Mouse (Mus musculus): Measurements from ENCODE around the gene Prdm12. TPM values are rescaled to one million over a fixed set of nuclear protein-coding genes. Genes with fewer than 3 reads are reported as not detected.
"Not testable (repeated sequence)": the region's sequence is repeated elsewhere in the genome, so short reads cannot be mapped to it uniquely, and the experiment has no call there.

Gene Prdm12
- polyA plus RNA-seq, 1 experiment from 2014 or later = 3.8 TPM

DNA sequence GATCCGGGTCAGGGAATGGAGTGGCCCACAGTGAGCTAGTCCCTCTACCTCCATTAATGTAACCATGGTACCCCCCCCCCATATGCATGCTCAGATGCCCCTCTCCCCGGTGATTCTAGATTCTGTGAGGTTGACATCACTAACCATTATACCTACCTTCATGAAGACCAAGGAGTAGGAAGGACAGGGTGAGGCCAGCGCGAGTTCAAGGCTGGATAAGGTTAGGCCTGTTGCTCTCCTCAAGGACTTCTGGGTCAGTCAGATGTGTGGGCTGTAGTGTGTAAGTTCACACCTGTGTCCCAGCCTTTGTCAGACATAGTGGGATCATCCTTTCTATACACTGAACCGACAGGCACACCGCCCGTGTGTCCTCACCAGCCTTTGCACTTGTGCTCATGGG lies 16.5 kb downstream of the Prdm12 start:
- Histone ChIP-seq H3K9me3 (peaks cover 7% of the 10 kb centered on the region), H3K27me3 (ENCODE audit: insufficient read depth, poor library complexity, severe bottlenecking) (peaks cover 95% of the 10 kb centered on the region), H3K36me3 (0 out of 2 replicates have a peak, but pooled peaks cover 4% of the 10 kb centered on the region), H3K27ac (no peak overlapping the region), H3K4me1 (replicated peaks) (peaks cover 17% of the 10 kb centered on the region), H3K4me3 (no peak overlapping the region)
- DNase-seq (ENCODE audit: low spot score) = no peak
- WGBS = 89% methylated on average over 7 of the region's 7 CpGs

GRCm38 (mm10) chr2:31662939-31663803 lies 23.3 kb downstream of the Prdm12 start:
- Histone ChIP-seq H3K27me3 (ENCODE audit: insufficient read depth, poor library complexity, severe bottlenecking) (peaks cover 85% of the 10 kb centered on the region), H3K9me3 (peaks cover 7% of the 10 kb centered on the region), H3K27ac (no peak overlapping the region), H3K36me3 (no peaks in the 10 kb centered on the region), H3K4me1 (replicated peaks) (no peaks in the 10 kb centered on the region), H3K4me3 (no peak overlapping the region)
- 68% methylated on average over 8 of the region's 8 CpGs for WGBS
- DNase-seq (ENCODE audit: low spot score) = no peak

GRCm38 (mm10) chr2:31663804-31664180 lies 24.0 kb downstream of the Prdm12 start:
- peaks cover 79% of the 10 kb centered on the region for H3K27me3 ChIP-seq (ENCODE audit: insufficient read depth, poor library complexity, severe bottlenecking)

DNA sequence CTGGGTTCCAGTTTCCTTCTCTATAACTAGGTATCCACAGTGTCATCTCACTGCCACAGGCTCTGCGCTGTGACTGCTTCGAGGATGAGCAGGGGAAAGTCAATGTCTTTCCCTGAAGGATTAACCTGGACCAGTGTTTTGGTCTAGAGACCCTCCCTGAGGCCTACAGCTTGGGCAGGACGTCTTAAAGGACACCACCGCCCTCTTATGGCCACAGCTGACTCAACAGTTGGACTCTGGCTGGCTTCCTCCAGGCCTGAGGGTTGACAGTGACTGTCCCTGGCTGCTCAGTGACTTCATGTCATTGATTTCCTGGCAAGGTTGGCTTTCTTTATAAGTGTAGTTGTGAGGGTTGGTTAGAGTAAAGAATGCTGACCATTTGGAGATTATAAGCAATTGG lies 27.5 kb downstream of the Prdm12 start:
- 26% methylated on average over 4 of the region's 4 CpGs for WGBS
- peaks cover 53% of the 10 kb centered on the region for H3K27me3 ChIP-seq (ENCODE audit: insufficient read depth, poor library complexity, severe bottlenecking)
- no peak overlapping the region for H3K27ac ChIP-seq
- H3K4me3 ChIP-seq = no peak overlapping the region
- H3K9me3 ChIP-seq = no peaks in the 10 kb centered on the region
- peaks cover 13% of the 10 kb centered on the region for H3K4me1 ChIP-seq (replicated peaks)
- DNase-seq (ENCODE audit: low spot score) = peak; percentile 61
- peaks cover 4% of the 10 kb centered on the region for H3K36me3 ChIP-seq

More at GRCm38 (mm10) chr2:31663804-31664180, 24.0 kb downstream of the Prdm12 start:
- Histone ChIP-seq H3K27ac (no peak overlapping the region), H3K9me3 (peaks cover 6% of the 10 kb centered on the region), H3K36me3 (no peaks in the 10 kb centered on the region), H3K4me3 (no peak overlapping the region), H3K4me1 (replicated peaks) (no peaks in the 10 kb centered on the region)
- no peak for DNase-seq (ENCODE audit: low spot score)
- WGBS = 97% methylated on average over 1 of the region's 1 CpGs

DNA sequence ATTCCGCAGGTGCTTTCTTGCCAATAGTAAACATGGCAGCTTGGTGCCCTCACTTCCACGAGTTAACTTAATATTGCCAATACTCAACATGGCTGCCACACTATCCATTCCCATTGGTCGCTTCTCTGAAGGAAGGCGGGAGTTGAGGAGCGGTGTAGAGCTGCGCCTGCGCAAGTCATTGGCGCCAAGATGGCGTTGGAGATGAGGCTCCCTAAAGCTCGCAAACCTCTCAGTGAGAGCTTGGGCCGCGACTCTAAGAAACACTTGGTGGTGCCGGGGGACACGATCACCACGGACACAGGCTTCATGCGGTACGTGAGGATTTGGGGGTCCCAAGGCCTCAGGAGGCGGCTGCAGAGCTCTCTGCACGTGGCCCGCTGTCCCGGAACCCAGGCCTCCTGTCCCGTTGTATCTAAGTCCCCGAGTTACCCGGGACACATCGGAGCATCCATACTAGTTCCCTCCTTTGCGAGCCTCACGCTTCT lies 30.8 kb downstream of the Prdm12 start, which contains the start of gene Exosc2:
Gene Exosc2 (plus strand): TSS at position 165 of the 485 bp plus-strand sequence.
- Histone ChIP-seq H3K9me3 (no peaks in the 10 kb centered on the region), H3K36me3 (peaks cover 37% of the 10 kb centered on the region), H3K27ac (peak within 1 kb of the TSS; percentile 93), H3K4me3 (peak within 1 kb of the TSS; percentile 83), H3K27me3 (ENCODE audit: insufficient read depth, poor library complexity, severe bottlenecking) (peaks cover 25% of the 10 kb centered on the region), H3K4me1 (replicated peaks) (peaks cover 21% of the 10 kb centered on the region)
- DNase-seq (ENCODE audit: low spot score) = peak; percentile 92
- WGBS = under 1% methylated on average over 27 of the region's 27 CpGs

GRCm38 (mm10) chr2:31678641-31679040 lies 38.8 kb downstream of the Prdm12 start:
- no peak for DNase-seq (ENCODE audit: low spot score)
- peaks cover 87% of the 10 kb centered on the region for H3K36me3 ChIP-seq

GRCm38 (mm10) chr2:31681051-31681707 lies 41.3 kb downstream of the Prdm12 start:
- DNase-seq (ENCODE audit: low spot score); H3K27ac ChIP-seq; H3K4me3 ChIP-seq; H3K4me1 ChIP-seq (replicated peaks); H3K27me3 ChIP-seq (ENCODE audit: insufficient read depth, poor library complexity, severe bottlenecking); H3K9me3 ChIP-seq: not testable (repeated sequence)
- H3K36me3 ChIP-seq = peaks cover 61% of the 10 kb centered on the region
- WGBS = 89% methylated on average over 15 of the region's 15 CpGs

More at GRCm38 (mm10) chr2:31678641-31679040, 38.8 kb downstream of the Prdm12 start:
- no peaks in the 10 kb centered on the region for H3K27me3 ChIP-seq (ENCODE audit: insufficient read depth, poor library complexity, severe bottlenecking)
- 94% methylated on average over 6 of the region's 6 CpGs for WGBS
- no peaks in the 10 kb centered on the region for H3K9me3 ChIP-seq
- H3K4me3 ChIP-seq = no peak overlapping the region
- H3K27ac ChIP-seq = no peak overlapping the region
- no peaks in the 10 kb centered on the region for H3K4me1 ChIP-seq (replicated peaks)

DNA sequence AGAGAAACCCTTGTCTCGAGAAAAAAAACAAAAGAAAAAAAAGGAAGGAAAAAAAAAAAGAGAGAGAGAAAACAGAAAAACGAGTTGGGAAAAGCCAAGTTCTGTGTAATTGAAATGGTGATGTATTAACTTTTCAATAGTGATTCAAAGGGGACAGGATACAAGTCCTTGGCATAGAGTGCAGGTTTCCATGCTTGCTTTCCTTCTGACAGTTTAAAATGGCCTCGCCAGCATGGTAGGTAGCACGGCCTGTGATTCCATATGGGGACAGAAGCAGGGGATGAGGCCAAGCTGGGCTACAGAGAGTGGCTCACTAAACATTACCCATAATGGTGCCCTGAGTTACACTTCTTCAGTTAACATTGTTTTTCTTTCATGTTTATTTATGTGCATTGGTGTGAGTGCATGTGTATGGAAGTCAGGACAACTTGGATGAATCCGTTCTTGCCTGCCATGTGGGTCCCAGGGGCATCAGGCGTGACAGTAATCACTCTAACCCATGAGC lies 41.9 kb downstream of the Prdm12 start:
- Histone ChIP-seq H3K9me3 (no peaks in the 10 kb centered on the region), H3K36me3 (peaks cover 55% of the 10 kb centered on the region), H3K27ac (no peak overlapping the region), H3K4me3 (no peak overlapping the region), H3K4me1 (replicated peaks) (no peaks in the 10 kb centered on the region), H3K27me3 (ENCODE audit: insufficient read depth, poor library complexity, severe bottlenecking) (no peaks in the 10 kb centered on the region)
- WGBS = 89% methylated on average over 6 of the region's 6 CpGs
- no peak for DNase-seq (ENCODE audit: low spot score)

DNA sequence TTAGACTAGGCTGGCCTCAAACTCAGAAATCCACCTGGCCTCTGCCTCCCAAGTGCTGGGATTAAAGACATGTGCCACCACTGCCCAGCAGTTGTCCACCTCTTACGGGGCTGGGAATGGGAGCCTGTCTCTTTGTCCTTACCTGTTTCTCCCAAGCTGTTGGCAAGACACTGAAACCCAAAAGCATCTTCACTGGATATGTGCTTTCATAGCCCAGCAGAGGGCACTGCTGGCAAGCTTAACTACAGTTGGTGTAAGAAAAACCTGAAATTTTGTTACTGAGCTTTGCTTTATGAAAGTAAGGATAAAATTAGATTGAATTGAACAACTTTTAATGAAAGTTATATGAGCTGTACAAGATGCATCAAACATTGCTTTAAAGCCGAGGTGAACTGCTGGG lies 43.8 kb downstream of the Prdm12 start:
- Histone ChIP-seq H3K9me3 (no peaks in the 10 kb centered on the region), H3K4me1 (replicated peaks) (peaks cover 7% of the 10 kb centered on the region), H3K4me3 (no peak overlapping the region), H3K27ac (no peak overlapping the region), H3K27me3 (ENCODE audit: insufficient read depth, poor library complexity, severe bottlenecking) (no peaks in the 10 kb centered on the region), H3K36me3 (peaks cover 36% of the 10 kb centered on the region)
- WGBS = 26% methylated on average over 2 of the region's 2 CpGs
- peak; percentile 49 for DNase-seq (ENCODE audit: low spot score)

GRCm38 (mm10) chr2:31688074-31688925 lies 48.5 kb downstream of the Prdm12 start, which contains the start of gene Abl1:
Gene Abl1 (plus strand): TSS chr2:31688376.
- Histone ChIP-seq H3K27ac (peak within 1 kb of the TSS; percentile 98), H3K9me3 (no peaks in the 10 kb centered on the region), H3K27me3 (ENCODE audit: insufficient read depth, poor library complexity, severe bottlenecking) (no peaks in the 10 kb centered on the region), H3K4me1 (replicated peaks) (peaks cover 47% of the 10 kb centered on the region), H3K4me3 (peak within 1 kb of the TSS; percentile 95), H3K36me3 (peaks cover 17% of the 10 kb centered on the region)
- peak; percentile 96 for DNase-seq (ENCODE audit: low spot score)
- WGBS = under 1% methylated on average over 64 of the region's 64 CpGs

DNA sequence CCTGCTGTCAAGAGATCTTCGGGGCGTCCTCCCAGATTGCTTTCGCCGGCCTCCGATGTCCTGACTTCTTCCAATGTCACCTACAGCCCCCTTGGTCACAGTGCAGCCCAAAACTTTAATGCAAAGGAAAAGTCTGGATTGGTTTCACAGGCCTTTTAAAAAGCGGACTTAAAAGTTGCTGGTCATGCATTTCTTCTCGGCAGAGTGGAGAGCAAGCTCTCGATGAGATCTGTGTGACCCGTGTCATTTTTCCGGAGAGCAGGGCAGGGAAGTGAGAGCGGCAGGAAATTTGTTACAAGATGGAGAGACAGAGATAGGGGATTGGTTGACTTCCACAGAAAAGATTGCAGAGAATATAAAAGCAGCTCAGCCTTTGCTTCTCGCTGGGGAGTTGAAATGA lies 49.2 kb downstream of the Prdm12 start:
- WGBS = under 1% methylated on average over 12 of the region's 12 CpGs
- Histone ChIP-seq H3K27ac (peak overlapping the region; percentile 98), H3K9me3 (no peaks in the 10 kb centered on the region), H3K4me1 (replicated peaks) (peaks cover 47% of the 10 kb centered on the region), H3K27me3 (ENCODE audit: insufficient read depth, poor library complexity, severe bottlenecking) (no peaks in the 10 kb centered on the region), H3K36me3 (peaks cover 19% of the 10 kb centered on the region), H3K4me3 (peak overlapping the region; percentile 95)
- no peak for DNase-seq (ENCODE audit: low spot score)

- peaks cover 29% of the 10 kb centered on the region for H3K36me3 ChIP-seq
- H3K27ac ChIP-seq = no peak overlapping the region
- H3K4me1 ChIP-seq (replicated peaks) = peaks cover 47% of the 10 kb centered on the region
- no peaks in the 10 kb centered on the region for H3K9me3 ChIP-seq
- no peak for DNase-seq (ENCODE audit: low spot score)
- peak overlapping the region; percentile 95 for H3K4me3 ChIP-seq
- 59% methylated on average over 3 of the region's 3 CpGs for WGBS
- no peaks in the 10 kb centered on the region for H3K27me3 ChIP-seq (ENCODE audit: insufficient read depth, poor library complexity, severe bottlenecking)
These were observed 50.2 kb downstream of the Prdm12 start for GRCm38 (mm10) chr2:31690063-31690462.

Data from hindbrain, embryonic 10.5 days (tissue).